Mouse (Mus musculus) heart, embryonic 11.5 days (tissue): ENCODE measurements around the gene Stab1. TPM values are rescaled to one million over a fixed set of nuclear protein-coding genes. Genes with fewer than 3 reads are reported as not detected.

ENCODE experiments used
- ATAC-seq: fragments of 200-750 bp; cut with Nextera tagmentation; replicated peaks from 2 replicates; pipeline ENCODE4 v1.8.0; 2017; ENCODE audit warnings: moderate library complexity; ENCODE audit not compliant: insufficient number of reproducible peaks, low FRiP score, low TSS enrichment
- H3K27ac ChIP-seq: fragments of 300-500 bp; sonication (generic); 2 replicates; pipeline ENCODE4 v1.5.1; 2014; ENCODE audit warnings: mild to moderate bottlenecking, low read depth, low read length
- H3K27me3 ChIP-seq: fragments of 300-500 bp; sonication (generic); 2 replicates; pipeline ENCODE4 v1.6.1; 2014; ENCODE audit warnings: mild to moderate bottlenecking, low read length, mixed read lengths; ENCODE audit not compliant: control insufficient read depth, insufficient read depth
- H3K36me3 ChIP-seq: fragments of 300-500 bp; sonication (generic); 2 replicates; pipeline ENCODE4 v1.6.1; 2014; ENCODE audit warnings: mild to moderate bottlenecking, low read length, moderate library complexity, mixed read lengths; ENCODE audit not compliant: control insufficient read depth, insufficient read depth
- H3K4me1 ChIP-seq: fragments of 300-500 bp; sonication (generic); 2 replicates; pipeline ENCODE4 v1.6.1; 2014; ENCODE audit warnings: low read length; ENCODE audit not compliant: control insufficient read depth, insufficient read depth
- H3K4me2 ChIP-seq: fragments of 300-500 bp; sonication (generic); 2 replicates; pipeline ENCODE4 v1.6.1; 2014; ENCODE audit warnings: mild to moderate bottlenecking, moderate library complexity
- H3K4me3 ChIP-seq: fragments of 300-500 bp; sonication (generic); 2 replicates; pipeline ENCODE4 v1.5.1; 2014; ENCODE audit warnings: low read depth, low read length
- H3K9ac ChIP-seq: fragments of 300-500 bp; sonication (generic); 2 replicates; pipeline ENCODE4 v1.6.1; 2014; ENCODE audit warnings: mild to moderate bottlenecking, low read depth, low read length, moderate library complexity
- H3K9me3 ChIP-seq: fragments of 300-500 bp; sonication (generic); replicated peaks from 2 replicates; pipeline ENCODE4 v1.6.1; 2016; ENCODE audit warnings: low read length; ENCODE audit not compliant: control insufficient read depth
- WGBS: fragments of 180-500 bp; shearing (Covaris S2); extraction: QIAGEN DNeasy Blood & Tissue Kit; methylation state at CpG from one replicate; pipeline ENCODE4 v1.1.7; 2014; ENCODE audit not compliant: insufficient replicate concordance; 5-methylcytosine and 5-hydroxymethylcytosine counted together
- polyA plus RNA-seq: library from polyadenylated mRNA; unstranded; fragments of >200 nt; fragmentation: Nextera tagmentation; extraction: Ambion mirVana; gene quantifications from 2 replicates; pipeline ENCODE4 v1.2.1, GENCODE M21; 2014

Stab1 gene
- polyA plus RNA-seq, 1 experiment from 2014 or later: 35.9 TPM

DNA sequence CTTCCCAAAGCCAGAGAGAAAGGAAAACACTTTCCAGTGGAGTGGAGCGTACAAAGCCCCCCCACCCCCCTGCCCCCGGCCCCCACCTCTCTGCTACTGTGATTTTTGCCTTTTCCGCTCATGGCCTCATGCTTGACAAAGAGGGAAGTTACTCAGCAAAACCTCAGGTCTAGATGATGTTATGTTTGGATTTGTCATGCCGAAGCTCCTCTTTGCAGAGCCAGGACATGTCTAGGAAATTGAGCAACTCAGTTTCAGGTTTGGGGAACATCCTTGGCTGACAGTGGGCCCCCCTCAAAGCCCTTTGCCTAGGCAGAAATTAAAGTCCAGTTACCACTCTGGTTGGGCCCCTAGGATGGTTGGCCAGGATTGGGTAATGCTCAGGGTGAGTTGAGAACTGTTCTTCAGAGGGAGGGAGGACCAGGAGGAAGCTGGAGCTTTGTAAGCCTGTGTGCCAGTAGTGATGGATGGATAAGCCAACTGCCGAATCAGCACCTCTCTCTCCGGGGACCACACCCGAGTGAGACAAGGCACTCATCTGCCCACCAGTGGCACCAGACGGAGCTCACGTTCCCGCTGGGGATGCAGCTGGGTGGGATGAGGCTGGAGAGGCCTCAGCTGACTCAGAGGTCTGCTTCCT lies 2.3 kb downstream of the Stab1 start:
- Histone ChIP-seq H3K27ac (no peak overlapping the region), H3K27me3 (no peaks in the 10 kb centered on the region), H3K9ac (no peak overlapping the region), H3K9me3 (no peaks in the 10 kb centered on the region), H3K4me1 (peaks cover 20% of the 10 kb centered on the region), H3K4me3 (peak overlapping the region; percentile 40; the same call in 1 of the 2 replicates), H3K36me3 (peaks cover 10% of the 10 kb centered on the region), H3K4me2 (peak overlapping the region; percentile 58)
- WGBS: 47% methylated on average over 10 of the region's 10 CpGs
- ATAC-seq: no peak

DNA sequence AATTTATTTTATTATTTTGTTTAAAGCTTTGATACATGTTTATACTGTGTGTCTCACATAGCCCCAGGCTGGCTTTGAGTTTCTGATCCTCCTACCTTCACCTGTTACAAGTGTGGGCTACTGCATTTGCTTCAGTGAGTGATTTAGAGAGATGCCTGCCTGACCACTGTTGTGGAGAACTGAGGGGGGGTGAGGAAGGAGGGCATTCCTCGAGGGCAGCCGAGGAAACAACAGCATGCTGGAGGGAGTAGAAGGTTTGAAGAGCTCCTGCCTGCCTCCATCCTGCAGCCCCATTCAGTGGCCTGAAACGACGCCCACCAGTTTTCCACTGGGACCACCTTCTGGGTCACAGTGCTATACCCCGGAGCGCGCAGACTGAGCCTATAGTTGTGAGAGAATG lies 3.0 kb downstream of the Stab1 start:
- ATAC-seq: no peak
- Histone ChIP-seq H3K4me3 (no peak overlapping the region), H3K36me3 (peaks cover 4% of the 10 kb centered on the region; the same call in 1 of the 2 replicates), H3K4me1 (peaks cover 20% of the 10 kb centered on the region), H3K4me2 (peak overlapping the region; percentile 58; the same call in 1 of the 2 replicates), H3K9ac (no peak overlapping the region), H3K27me3 (no peaks in the 10 kb centered on the region), H3K27ac (no peak overlapping the region), H3K9me3 (no peaks in the 10 kb centered on the region)
- 65% methylated on average over 7 of the region's 7 CpGs for WGBS

DNA sequence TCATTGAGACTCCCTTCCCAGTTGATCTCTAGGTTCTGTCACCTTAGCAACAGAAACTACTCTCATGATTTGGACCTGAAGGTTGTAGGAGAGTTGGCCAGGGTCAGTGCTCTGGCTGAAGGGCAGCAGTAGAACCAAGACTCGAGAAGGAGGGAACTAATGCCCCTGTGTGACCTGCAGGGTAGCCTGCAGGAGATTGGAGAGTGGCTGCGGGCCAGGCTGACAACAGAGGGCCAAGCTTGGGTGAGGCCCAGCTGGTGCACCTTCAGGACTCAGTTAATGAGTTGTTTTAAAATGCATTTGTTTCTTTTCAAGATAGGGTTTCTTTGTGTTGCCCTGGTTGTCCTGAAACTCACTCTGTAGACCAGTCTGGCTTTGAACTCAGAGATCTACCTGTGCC lies 3.4 kb downstream of the Stab1 start:
- ATAC-seq: no peak
- H3K36me3 ChIP-seq: no peaks in the 10 kb centered on the region
- H3K4me2 ChIP-seq: no peak overlapping the region
- WGBS: 63% methylated on average over 2 of the region's 2 CpGs
- no peak overlapping the region for H3K4me3 ChIP-seq
- no peaks in the 10 kb centered on the region for H3K27me3 ChIP-seq
- H3K27ac ChIP-seq: no peak overlapping the region
- H3K9ac ChIP-seq: no peak overlapping the region
- H3K4me1 ChIP-seq: peaks cover 20% of the 10 kb centered on the region
- H3K9me3 ChIP-seq: no peaks in the 10 kb centered on the region

GRCm38 (mm10) chr14:31164067-31164466 lies 4.4 kb downstream of the Stab1 start:
- Histone ChIP-seq H3K4me1 (peaks cover 20% of the 10 kb centered on the region), H3K27ac (no peak overlapping the region), H3K36me3 (no peaks in the 10 kb centered on the region), H3K4me3 (no peak overlapping the region), H3K9me3 (no peaks in the 10 kb centered on the region), H3K27me3 (no peaks in the 10 kb centered on the region), H3K4me2 (no peak overlapping the region), H3K9ac (no peak overlapping the region)
- no peak for ATAC-seq
- 35% methylated on average over 8 of the region's 8 CpGs for WGBS

GRCm38 (mm10) chr14:31161638-31162037 lies 6.8 kb downstream of the Stab1 start:
- peaks cover 17% of the 10 kb centered on the region for H3K4me1 ChIP-seq
- no peaks in the 10 kb centered on the region for H3K9me3 ChIP-seq
- H3K4me2 ChIP-seq: no peak overlapping the region
- no peaks in the 10 kb centered on the region for H3K27me3 ChIP-seq
- no peak overlapping the region for H3K9ac ChIP-seq
- no peak overlapping the region for H3K27ac ChIP-seq
- WGBS: 81% methylated on average over 10 of the region's 10 CpGs
- H3K4me3 ChIP-seq: no peak overlapping the region
- H3K36me3 ChIP-seq: no peaks in the 10 kb centered on the region
- no peak for ATAC-seq

DNA sequence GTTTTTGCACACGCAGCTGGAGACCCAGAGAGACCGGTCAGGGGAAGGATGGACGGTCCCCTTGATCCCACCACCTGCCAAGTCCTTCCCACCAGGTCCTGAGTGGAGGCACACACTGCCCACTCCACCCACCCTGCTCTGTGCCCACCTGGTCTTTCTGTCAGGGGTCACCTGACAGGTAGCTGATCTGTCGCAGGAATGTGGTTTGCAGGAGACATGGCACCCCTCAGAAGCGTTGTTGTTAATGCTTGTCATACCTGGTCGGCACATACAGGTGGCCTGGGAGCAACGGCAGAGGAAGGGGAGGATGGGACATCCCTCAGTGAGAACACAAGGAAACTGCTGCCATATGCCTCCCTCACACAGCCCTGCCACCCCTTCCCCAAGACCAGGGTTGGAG lies 7.2 kb downstream of the Stab1 start:
- Histone ChIP-seq H3K36me3 (no peaks in the 10 kb centered on the region), H3K4me3 (no peak overlapping the region), H3K9ac (no peak overlapping the region), H3K27me3 (no peaks in the 10 kb centered on the region), H3K4me1 (peaks cover 15% of the 10 kb centered on the region), H3K9me3 (no peaks in the 10 kb centered on the region), H3K27ac (no peak overlapping the region), H3K4me2 (no peak overlapping the region)
- 87% methylated on average over 7 of the region's 7 CpGs for WGBS
- no peak for ATAC-seq

GRCm38 (mm10) chr14:31160196-31161150 lies 8.0 kb downstream of the Stab1 start:
- no peak overlapping the region for H3K9ac ChIP-seq

GRCm38 (mm10) chr14:31145694-31146093 lies 22.7 kb downstream of the Stab1 start:
- no peaks in the 10 kb centered on the region for H3K27me3 ChIP-seq
- no peak overlapping the region for H3K27ac ChIP-seq
- no peak overlapping the region for H3K4me3 ChIP-seq
- H3K4me1 ChIP-seq: no peaks in the 10 kb centered on the region
- peaks cover 20% of the 10 kb centered on the region for H3K36me3 ChIP-seq
- H3K4me2 ChIP-seq: no peak overlapping the region
- 85% methylated on average over 11 of the region's 11 CpGs for WGBS
- no peaks in the 10 kb centered on the region for H3K9me3 ChIP-seq
- no peak for ATAC-seq
- no peak overlapping the region for H3K9ac ChIP-seq

More at GRCm38 (mm10) chr14:31160196-31161150, 8.0 kb downstream of the Stab1 start:
- Histone ChIP-seq H3K27ac (no peak overlapping the region), H3K9me3 (no peaks in the 10 kb centered on the region), H3K36me3 (no peaks in the 10 kb centered on the region), H3K27me3 (no peaks in the 10 kb centered on the region), H3K4me2 (no peak overlapping the region; the same call in 1 of the 2 replicates), H3K4me3 (no peak overlapping the region), H3K4me1 (peaks cover 10% of the 10 kb centered on the region; the same call in 1 of the 2 replicates)
- no peak for ATAC-seq
- 63% methylated on average over 27 of the region's 27 CpGs for WGBS
